In the genomic region with DNA sequence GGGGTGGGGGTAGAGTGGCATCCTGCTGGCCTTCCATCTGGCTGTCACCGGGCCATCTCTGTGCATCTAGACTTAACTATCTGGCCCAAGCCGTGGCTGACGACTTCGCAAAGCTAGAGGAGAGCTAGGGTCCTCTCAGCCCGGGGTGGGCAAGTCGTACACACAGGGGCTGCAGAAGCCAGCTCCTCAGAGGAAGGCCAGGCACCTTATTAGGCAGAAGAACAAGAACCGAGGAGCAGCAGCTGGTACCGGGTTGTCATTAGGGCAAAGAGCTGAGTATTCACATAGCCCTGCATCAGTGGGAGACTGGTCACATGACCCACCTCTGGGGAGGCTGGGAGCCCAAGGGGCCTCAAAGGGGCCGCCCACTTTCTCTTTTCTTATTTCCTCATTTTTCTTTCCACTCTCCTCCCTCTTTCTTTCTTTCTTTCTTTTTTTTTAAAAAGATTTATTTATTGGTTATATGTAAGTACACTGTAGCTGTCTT, we compare ENCODE assay signal across 9 mouse cellular contexts. TPM values are rescaled to one million over a fixed set of nuclear protein-coding genes. Genes with fewer than 3 reads are reported as not detected.
A peak's percentile ranks its signal among the peaks of the same experiment; 100 is the strongest.
DNase-seq lines count a peak whose midpoint lies in the region; ATAC-seq lines count a peak whose summit lies in the region.
"Had no signal": no experiment of that assay in that cellular context is flagged by ENCODE, and none has a peak within 500 bp of the region (broad histone marks: within the 10 kb centered on the region; RNA-seq: fewer than 3 reads in every experiment).

No protein-coding gene starts in this region.

- H3K4me2 ChIP-seq in lung, embryonic 15.5 days: peak overlapping the region; percentile 43

- H3K27ac ChIP-seq in lung, embryonic 15.5 days: no peak overlapping the region
- peak overlapping the region; percentile 78 for H3K27ac ChIP-seq in forebrain, embryonic 10.5 days
- peak overlapping the region; percentile 73 for H3K27ac ChIP-seq in limb, embryonic 10.5 days

- H3K4me3 ChIP-seq in lung, embryonic 15.5 days: 0 out of 2 replicates have a peak overlapping the region, but pooled peaks have one; percentile 12
- peak overlapping the region; percentile 42 for H3K4me3 ChIP-seq in forebrain, embryonic 10.5 days
- peak overlapping the region; percentile 44 for H3K4me3 ChIP-seq in limb, embryonic 10.5 days

- no peaks in the 10 kb centered on the region for H3K36me3 ChIP-seq in lung, embryonic 15.5 days
- no peaks in the 10 kb centered on the region for H3K36me3 ChIP-seq in forebrain, embryonic 10.5 days (replicated peaks)
- H3K36me3 ChIP-seq in limb, embryonic 10.5 days: no peaks in the 10 kb centered on the region
- H3K36me3 ChIP-seq in splenic B cell, adult 2 months (ENCODE audit: control insufficient read depth, insufficient read depth, low read length, poor library complexity, severe bottlenecking): no peaks in the 10 kb centered on the region

- 9% methylated on average over 9 of the region's 9 CpGs for WGBS in lung, embryonic 15.5 days
- WGBS in forebrain, embryonic 10.5 days: 8% methylated on average over 9 of the region's 9 CpGs
- WGBS in limb, embryonic 10.5 days: 11% methylated on average over 9 of the region's 9 CpGs

- no peaks in the 10 kb centered on the region for H3K27me3 ChIP-seq in lung, embryonic 15.5 days
- H3K27me3 ChIP-seq in forebrain, embryonic 10.5 days (ENCODE audit: poor library complexity, severe bottlenecking): no peaks in the 10 kb centered on the region
- H3K27me3 ChIP-seq in limb, embryonic 10.5 days (ENCODE audit: low read depth, poor library complexity, severe bottlenecking): no peaks in the 10 kb centered on the region
- no peaks in the 10 kb centered on the region for H3K27me3 ChIP-seq in splenic B cell, adult 2 months (ENCODE audit: control insufficient read depth, insufficient read depth, low read length, poor library complexity, severe bottlenecking)

- intact Hi-C loops in left cerebral cortex, postnatal 36 days (cut with DNase I): no loop called here

- no peak overlapping the region for H3K9ac ChIP-seq in lung, embryonic 15.5 days

- peaks cover 12% of the 10 kb centered on the region for H3K4me1 ChIP-seq in lung, embryonic 15.5 days
- H3K4me1 ChIP-seq in forebrain, embryonic 10.5 days: peaks cover 19% of the 10 kb centered on the region
- H3K4me1 ChIP-seq in limb, embryonic 10.5 days: peaks cover 20% of the 10 kb centered on the region

- ATAC-seq in lung, embryonic 15.5 days (ENCODE audit: borderline replicate concordance, extremely low read depth, low FRiP score, low TSS enrichment): peak; percentile 55; the same call in 1 of the 2 replicates
- ATAC-seq: inflammation-experienced regulatory T-cells, adult 6 months had no signal

- no peaks in the 10 kb centered on the region for H3K9me3 ChIP-seq in lung, embryonic 15.5 days
- no peaks in the 10 kb centered on the region for H3K9me3 ChIP-seq in forebrain, embryonic 10.5 days
- no peaks in the 10 kb centered on the region for H3K9me3 ChIP-seq in limb, embryonic 10.5 days (replicated peaks)

- DNase-seq in lung, adult 18-20 months: no peak
- DNase-seq in forebrain, embryonic 10.5 days (ENCODE audit: extremely low spot score, low spot score): no peak
- peak; percentile 42 for DNase-seq in limb, embryonic 10.5 days (ENCODE audit: low spot score)
- peak; percentile 23 for DNase-seq in splenic B cell, adult 2 months (ENCODE audit: low read depth, low spot score)
- no peak for DNase-seq in layer of hippocampus, adult 11-12 months (ENCODE audit: low spot score)
- DNase-seq in left cerebral cortex, postnatal 36 days (ENCODE audit: low spot score in 2 of 2): no peak
- no peak for DNase-seq in kidney, postnatal 14 days

RNA-seq across cellular contexts. Expression of a gene that starts 30.8 kb away (rescaled TPM):
- 0.44 and 0.86 TPM in 2 replicates for polyA plus RNA-seq in lung, embryonic 15.5 days (2015; fragmentation: Nextera tagmentation; extraction: Ambion mirVana)
- polyA plus RNA-seq in forebrain, embryonic 10.5 days (2016; fragmentation: Nextera tagmentation; extraction: Ambion mirVana): 5.6 and 7.7 TPM in 2 replicates
- 0.65 and 0.69 TPM in 2 replicates for polyA plus RNA-seq in limb, embryonic 10.5 days (2016; fragmentation: Nextera tagmentation; extraction: Ambion mirVana)
- 100 to 1,000 TPM; 280 to 293 TPM for total RNA-seq in left cerebral cortex, postnatal 36 days (2021)
- polyA plus RNA-seq: inflammation-experienced regulatory T-cells, adult 6 months had no signal

RNA-seq across cellular contexts. Expression of a gene that starts 46.0 kb away (rescaled TPM):
- 13.5 and 14.2 TPM in 2 replicates for polyA plus RNA-seq in lung, embryonic 15.5 days (2015; fragmentation: Nextera tagmentation; extraction: Ambion mirVana)
- polyA plus RNA-seq in forebrain, embryonic 10.5 days (2016; fragmentation: Nextera tagmentation; extraction: Ambion mirVana): 16.4 and 16.9 TPM in 2 replicates
- 13.8 and 15.2 TPM in 2 replicates for polyA plus RNA-seq in limb, embryonic 10.5 days (2016; fragmentation: Nextera tagmentation; extraction: Ambion mirVana)
- 10 to 100 TPM; 61.3 to 75.3 TPM for total RNA-seq in left cerebral cortex, postnatal 36 days (2021)

Comparison
In these comparisons a context has a peak if more than half of its experiments do, and no peak if none do; other contexts are left out.
1. DNase-seq: peak in limb, embryonic 10.5 days (single experiment) and splenic B cell, adult 2 months (single experiment); none in lung, adult 18-20 months (0 of 2), forebrain, embryonic 10.5 days (single experiment), layer of hippocampus, adult 11-12 months (single experiment), left cerebral cortex, postnatal 36 days (0 of 2) and kidney, postnatal 14 days (single experiment).
2. Peak in every context shown above with its lines, with median percentiles within 50 percentile points of each other: H3K4me3 ChIP-seq.